Mouse (Mus musculus) right cerebral cortex, postnatal 14 days (tissue): ENCODE measurements at regions not wholly inside any gene's neighbourhood (a gene's known extent, or its start where the extent isn't known, plus 50 kb on each side); places are given as distances from the start of the nearest gene placed in this dataset.
A peak's percentile ranks its signal among the peaks of the same experiment; 100 is the strongest.

Experiments
- DNase-seq: peaks from one replicate; pipeline ENCODE4 v3.0.0; 2022

GRCm38 (mm10) chrX:136321692-136322091 lies 51.6 kb downstream of the Bex3 start:
- DNase-seq, result peak; percentile 43

GRCm38 (mm10) chrX:136365809-136366208 lies 95.8 kb downstream of the Bex3 start:
- no peak for DNase-seq
